Mouse (Mus musculus) left cerebral cortex, adult 8-10 months (tissue): Measurements from ENCODE around the gene Fam206a. TPM values are rescaled to one million over a fixed set of nuclear protein-coding genes. Genes with fewer than 3 reads are reported as not detected.

Experiments used
- DNase-seq, 2 experiments: peaks; one replicate each; pipeline ENCODE4 v3.0.0; 2022; ENCODE audit warnings: low spot score in 2 of 2
- total RNA-seq, 4 experiments: library from RNA; stranded (reverse); gene quantifications; 2 replicates each; pipeline ENCODE4 v1.2.4; 2022

Fam206a gene
- total RNA-seq, 4 experiments from 2014 or later, result 15.1 to 18.0 (median 17.0) TPM

- DNase-seq, result no peak
Observed at GRCm38 (mm10) chr4:56843963-56844362, 41.8 kb downstream of the Fam206a start.

GRCm38 (mm10) chr4:56844911-56845310, 42.8 kb downstream of the Fam206a start:
- DNase-seq, result no peak

GRCm38 (mm10) chr4:56845896-56846533, 43.9 kb downstream of the Fam206a start:
- no peak for DNase-seq

- no peak for DNase-seq
Observed at GRCm38 (mm10) chr4:56847400-56847799, 45.3 kb downstream of the Fam206a start.

GRCm38 (mm10) chr4:56848044-56848443, 45.9 kb downstream of the Fam206a start:
- DNase-seq, result no peak

GRCm38 (mm10) chr4:56850724-56851123, 48.6 kb downstream of the Fam206a start:
- no peak for DNase-seq

GRCm38 (mm10) chr4:56855935-56856334, 53.8 kb downstream of the Fam206a start:
- no peak for DNase-seq

- DNase-seq, result no peak
Observed at GRCm38 (mm10) chr4:56856371-56856949, 54.3 kb downstream of the Fam206a start.

- no peak for DNase-seq
Observed at GRCm38 (mm10) chr4:56858733-56859132, 56.6 kb downstream of the Fam206a start.

Other genes with a start within 250 kb of the Fam206a start
- not detected for gene Gm26657, start 62.3 kb upstream of the Fam206a start, total RNA-seq
- under 1 TPM in 2 of 4 experiments, not detected in 2; 0.30 to 0.68 TPM for gene Actl7b, start 60.9 kb upstream of the Fam206a start, total RNA-seq
- not detected for gene Actl7a, start 58.9 kb upstream of the Fam206a start, total RNA-seq
- 10 to 100 TPM; 62.8 to 82.3 (median 70.2) TPM for gene Elp1, start within 50 bp of the Fam206a start, total RNA-seq
- 10 to 100 TPM; 16.8 to 23.7 (median 21.4) TPM for gene Ctnnal1, start 62.8 kb downstream of the Fam206a start, total RNA-seq
- gene Tmem245, start 145.1 kb downstream of the Fam206a start, total RNA-seq, result 10 to 100 TPM; 41.6 to 49.3 (median 45.9) TPM
- gene Frrs1l, start 188.0 kb downstream of the Fam206a start, total RNA-seq, result 100 to 1,000 TPM; 181 to 223 (median 197) TPM